Mouse (Mus musculus): Measurements from ENCODE around the gene Tead4. TPM values are rescaled to one million over a fixed set of nuclear protein-coding genes. Genes with fewer than 3 reads are reported as not detected.

Gene Tead4
- polyA plus RNA-seq, 1 experiment from 2014 or later, result 2.3 TPM

DNA sequence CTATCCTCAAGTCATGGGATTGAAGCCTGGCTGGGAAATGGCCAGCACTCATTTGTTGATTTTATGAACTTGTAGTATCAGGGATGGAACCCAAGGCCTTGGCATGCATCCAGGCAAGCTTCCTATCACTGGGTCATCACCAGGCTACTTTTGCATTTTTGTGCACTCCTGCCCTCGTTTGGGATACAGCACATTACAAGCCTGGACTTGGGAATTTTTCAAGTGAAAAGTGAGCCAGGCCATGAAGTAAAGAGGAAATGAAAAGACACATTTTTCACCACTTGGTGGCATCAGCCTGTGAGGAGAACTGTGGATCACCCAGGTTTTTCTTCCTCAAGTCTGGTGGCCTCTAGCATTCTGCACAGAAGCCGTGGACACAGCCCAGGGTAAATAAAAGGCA, 117.1 kb downstream of the Tead4 start:
- Histone ChIP-seq H3K9ac (ENCODE audit: low read depth, low read length) (no peak overlapping the region), H3K4me1 (ENCODE audit: control insufficient read depth, insufficient read depth, low read length) (no peaks in the 10 kb centered on the region; the same call in 1 of the 2 replicates), H3K36me3 (ENCODE audit: control insufficient read depth, insufficient read depth, low read length) (no peaks in the 10 kb centered on the region), H3K4me3 (ENCODE audit: low read depth, low read length) (no peak overlapping the region), H3K27ac (ENCODE audit: low read depth, low read length) (no peak overlapping the region), H3K9me3 (replicated peaks; ENCODE audit: control insufficient read depth, low read length) (no peaks in the 10 kb centered on the region), H3K27me3 (ENCODE audit: control insufficient read depth, insufficient read depth, low read length) (no peaks in the 10 kb centered on the region), H3K4me2 (no peak overlapping the region)
- 41% methylated on average over 2 of the region's 2 CpGs for WGBS (ENCODE audit: insufficient replicate concordance)
- ATAC-seq (replicated peaks; ENCODE audit: insufficient number of reproducible peaks, low FRiP score, low TSS enrichment), result no peak

DNA sequence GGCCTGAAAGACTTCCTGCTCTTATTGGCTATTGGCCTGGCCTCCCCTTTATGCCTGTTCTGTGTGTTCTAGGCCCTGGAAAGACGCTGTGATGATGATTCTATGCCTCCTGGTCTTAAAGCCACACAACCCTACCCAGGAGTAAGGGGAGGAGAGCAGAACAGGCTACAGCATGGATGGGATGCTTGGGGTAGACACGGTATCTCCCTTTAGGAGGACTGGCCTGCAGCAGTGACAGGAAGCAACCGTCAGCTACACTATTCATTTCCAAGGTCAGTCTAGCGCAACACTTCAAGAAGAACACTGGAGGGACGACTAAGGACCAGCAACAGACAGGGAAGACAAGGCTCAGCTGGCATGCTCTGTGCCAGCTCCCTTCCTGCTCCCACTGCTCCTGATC, 119.4 kb downstream of the Tead4 start:
- Histone ChIP-seq H3K27ac (ENCODE audit: low read depth, low read length) (no peak overlapping the region), H3K9me3 (replicated peaks; ENCODE audit: control insufficient read depth, low read length) (no peaks in the 10 kb centered on the region), H3K27me3 (ENCODE audit: control insufficient read depth, insufficient read depth, low read length) (no peaks in the 10 kb centered on the region), H3K4me2 (no peak overlapping the region), H3K4me1 (ENCODE audit: control insufficient read depth, insufficient read depth, low read length) (no peaks in the 10 kb centered on the region; the same call in 1 of the 2 replicates), H3K9ac (ENCODE audit: low read depth, low read length) (no peak overlapping the region), H3K36me3 (ENCODE audit: control insufficient read depth, insufficient read depth, low read length) (no peaks in the 10 kb centered on the region), H3K4me3 (ENCODE audit: low read depth, low read length) (no peak overlapping the region)
- no peak for ATAC-seq (replicated peaks; ENCODE audit: insufficient number of reproducible peaks, low FRiP score, low TSS enrichment)
- WGBS (ENCODE audit: insufficient replicate concordance), result 49% methylated on average over 5 of the region's 5 CpGs

DNA sequence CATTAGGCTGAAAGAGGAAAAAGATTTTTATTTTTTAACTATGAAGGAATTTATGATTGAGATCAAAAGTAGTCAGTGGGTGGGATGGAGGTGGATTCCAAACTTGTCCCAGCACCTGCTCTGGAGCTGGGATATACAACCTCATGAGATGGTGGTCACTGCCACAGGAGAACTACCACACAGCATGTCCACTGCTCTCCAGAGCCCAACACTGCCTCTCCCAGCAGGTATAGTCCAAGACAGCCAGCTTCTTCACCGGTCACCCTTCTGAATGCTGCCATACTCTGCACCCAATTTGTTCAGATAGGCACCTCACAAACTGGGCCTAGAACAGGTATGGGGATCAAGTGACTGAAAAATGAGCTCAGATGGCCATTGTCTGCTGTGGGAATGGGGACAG, 121.0 kb downstream of the Tead4 start:
- Histone ChIP-seq H3K27ac (ENCODE audit: low read depth, low read length) (no peak overlapping the region), H3K4me3 (ENCODE audit: low read depth, low read length) (no peak overlapping the region), H3K27me3 (ENCODE audit: control insufficient read depth, insufficient read depth, low read length) (no peaks in the 10 kb centered on the region), H3K9ac (ENCODE audit: low read depth, low read length) (no peak overlapping the region), H3K36me3 (ENCODE audit: control insufficient read depth, insufficient read depth, low read length) (no peaks in the 10 kb centered on the region), H3K4me2 (no peak overlapping the region), H3K9me3 (replicated peaks; ENCODE audit: control insufficient read depth, low read length) (no peaks in the 10 kb centered on the region), H3K4me1 (ENCODE audit: control insufficient read depth, insufficient read depth, low read length) (no peaks in the 10 kb centered on the region; the same call in 1 of the 2 replicates)
- ATAC-seq (replicated peaks; ENCODE audit: insufficient number of reproducible peaks, low FRiP score, low TSS enrichment), result no peak
- 97% methylated on average over 1 of the region's 1 CpGs for WGBS (ENCODE audit: insufficient replicate concordance)

DNA sequence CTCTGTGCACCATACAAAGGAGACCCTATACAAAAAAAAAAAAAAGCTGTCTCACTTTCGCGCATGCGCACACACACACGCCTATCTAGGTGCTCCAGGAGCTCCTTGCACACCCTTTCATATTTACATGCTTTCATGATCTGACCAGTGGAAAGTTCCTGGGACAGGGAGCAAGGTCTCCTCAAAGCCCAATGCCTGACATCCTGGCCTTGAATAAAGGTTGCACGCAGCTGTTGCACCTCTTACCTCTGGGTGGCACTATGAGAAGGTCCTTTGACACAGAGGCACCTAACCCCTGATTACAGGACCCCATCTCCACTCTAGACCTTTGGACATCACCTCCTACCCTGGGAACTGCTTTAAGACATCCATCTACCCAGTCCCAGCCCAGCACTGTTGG, 121.4 kb downstream of the Tead4 start:
- no peak for ATAC-seq (replicated peaks; ENCODE audit: insufficient number of reproducible peaks, low FRiP score, low TSS enrichment)
- H3K9me3 ChIP-seq (replicated peaks; ENCODE audit: control insufficient read depth, low read length), result no peaks in the 10 kb centered on the region
- 70% methylated on average over 5 of the region's 5 CpGs for WGBS (ENCODE audit: insufficient replicate concordance)
- no peak overlapping the region for H3K4me2 ChIP-seq
- H3K27ac ChIP-seq (ENCODE audit: low read depth, low read length), result no peak overlapping the region
- H3K36me3 ChIP-seq (ENCODE audit: control insufficient read depth, insufficient read depth, low read length), result no peaks in the 10 kb centered on the region
- no peaks in the 10 kb centered on the region; the same call in 1 of the 2 replicates for H3K4me1 ChIP-seq (ENCODE audit: control insufficient read depth, insufficient read depth, low read length)
- H3K4me3 ChIP-seq (ENCODE audit: low read depth, low read length), result no peak overlapping the region
- no peak overlapping the region for H3K9ac ChIP-seq (ENCODE audit: low read depth, low read length)
- H3K27me3 ChIP-seq (ENCODE audit: control insufficient read depth, insufficient read depth, low read length), result no peaks in the 10 kb centered on the region

DNA sequence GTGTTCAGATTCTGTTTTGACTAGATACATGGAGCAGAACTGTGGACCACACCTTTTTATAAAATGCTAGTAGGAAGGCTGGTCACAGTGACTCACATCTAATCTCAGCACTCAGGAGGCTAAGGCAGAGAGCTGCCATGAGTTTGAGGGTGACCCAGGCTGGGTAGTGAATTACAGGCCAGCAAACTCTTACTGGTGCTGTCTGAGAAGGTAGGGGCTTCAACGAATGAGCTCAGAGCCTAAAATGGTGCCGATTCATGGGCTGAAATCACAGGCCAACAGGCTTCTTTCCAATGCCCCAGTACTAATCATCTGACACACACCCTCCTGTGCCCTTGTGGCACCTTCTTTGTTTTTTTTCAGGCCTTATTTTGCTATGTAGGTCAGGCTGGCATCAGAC, 121.9 kb downstream of the Tead4 start:
- Histone ChIP-seq H3K4me3 (ENCODE audit: low read depth, low read length) (no peak overlapping the region), H3K27ac (ENCODE audit: low read depth, low read length) (no peak overlapping the region), H3K4me2 (no peak overlapping the region), H3K27me3 (ENCODE audit: control insufficient read depth, insufficient read depth, low read length) (no peaks in the 10 kb centered on the region), H3K4me1 (ENCODE audit: control insufficient read depth, insufficient read depth, low read length) (no peaks in the 10 kb centered on the region; the same call in 1 of the 2 replicates), H3K9me3 (replicated peaks; ENCODE audit: control insufficient read depth, low read length) (no peaks in the 10 kb centered on the region), H3K36me3 (ENCODE audit: control insufficient read depth, insufficient read depth, low read length) (no peaks in the 10 kb centered on the region), H3K9ac (ENCODE audit: low read depth, low read length) (no peak overlapping the region)
- no peak for ATAC-seq (replicated peaks; ENCODE audit: insufficient number of reproducible peaks, low FRiP score, low TSS enrichment)
- 91% methylated on average over 2 of the region's 2 CpGs for WGBS (ENCODE audit: insufficient replicate concordance)

Other genes starting within 250 kb of the Tead4 start
- gene Tspan9, start 157.2 kb downstream of the Tead4 start, polyA plus RNA-seq (2014; fragmentation: Nextera tagmentation; extraction: Ambion mirVana), result 130 and 148 TPM in 2 replicates
- 10.5 and 14.9 TPM in 2 replicates for gene Tulp3, start 55.0 kb upstream of the Tead4 start, polyA plus RNA-seq (2014; fragmentation: Nextera tagmentation; extraction: Ambion mirVana)
- gene Rhno1, start 62.1 kb upstream of the Tead4 start, polyA plus RNA-seq (2014; fragmentation: Nextera tagmentation; extraction: Ambion mirVana), result 101 and 105 TPM in 2 replicates
- gene Foxm1, start 62.1 kb upstream of the Tead4 start, polyA plus RNA-seq (2014; fragmentation: Nextera tagmentation; extraction: Ambion mirVana), result 23.1 and 26.1 TPM in 2 replicates
- gene Tex52, start 74.6 kb upstream of the Tead4 start, polyA plus RNA-seq (2014; fragmentation: Nextera tagmentation; extraction: Ambion mirVana), result 0.21 and 0.42 TPM in 2 replicates
- gene Gm44596, start 74.7 kb upstream of the Tead4 start, polyA plus RNA-seq (2014; fragmentation: Nextera tagmentation; extraction: Ambion mirVana), result not detected in 2 replicates
- 1.9 TPM in 2 replicates for gene Nrip2, start 98.5 kb upstream of the Tead4 start, polyA plus RNA-seq (2014; fragmentation: Nextera tagmentation; extraction: Ambion mirVana)
- gene Itfg2, start 124.1 kb upstream of the Tead4 start, polyA plus RNA-seq (2014; fragmentation: Nextera tagmentation; extraction: Ambion mirVana), result 25.8 and 26.3 TPM in 2 replicates
- gene Fkbp4, start 137.9 kb upstream of the Tead4 start, polyA plus RNA-seq (2014; fragmentation: Nextera tagmentation; extraction: Ambion mirVana), result 270 and 303 TPM in 2 replicates
- gene Pzp, start 225.9 kb upstream of the Tead4 start, polyA plus RNA-seq (2014; fragmentation: Nextera tagmentation; extraction: Ambion mirVana), result 0.24 and 1.1 TPM in 2 replicates

Data from heart, embryonic 11.5 days (tissue).